Mouse (Mus musculus): ENCODE results near the gene Khk. TPM values are rescaled to one million over a fixed set of nuclear protein-coding genes. Genes with fewer than 3 reads are reported as not detected.

Khk gene
- polyA plus RNA-seq, 1 experiment: 40.4 TPM

DNA sequence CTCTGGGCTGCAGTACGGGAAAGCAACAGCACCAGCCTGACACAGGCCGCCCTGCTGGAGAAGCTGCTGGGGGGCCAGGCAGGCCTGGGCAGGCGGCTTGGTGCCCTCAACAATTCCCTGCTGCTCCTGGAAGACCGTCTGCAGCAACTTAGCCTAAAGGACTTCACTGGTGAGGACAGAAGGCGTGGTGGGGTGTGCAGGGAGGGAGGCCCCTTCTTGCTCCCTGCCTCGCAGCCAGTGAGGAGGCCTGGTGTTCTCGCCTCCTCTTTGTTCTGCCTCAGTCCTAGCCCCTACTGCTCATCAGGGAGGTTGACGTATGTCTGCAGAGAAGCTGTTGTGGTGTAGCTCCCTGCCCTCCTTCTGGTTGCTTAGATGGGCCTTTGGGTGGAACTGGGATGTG, 2.5 kb upstream of the Khk start:
- Histone ChIP-seq H3K9me3 (no peaks in the 10 kb centered on the region), H3K36me3 (replicated peaks; ENCODE audit: low read length) (peaks cover 68% of the 10 kb centered on the region), H3K27me3 (replicated peaks) (no peaks in the 10 kb centered on the region), H3K4me1 (peaks cover 89% of the 10 kb centered on the region), H3K4me3 (replicated peaks) (peak overlapping the region; percentile 66)
- no peak for TF ChIP-seq FLI1 (IDR thresholded peaks at IDR 0.05; ENCODE audit: low read length)
- no peak for TF ChIP-seq GATA1 (IDR thresholded peaks at IDR 0.05; ENCODE audit: borderline replicate concordance, low read length)

DNA sequence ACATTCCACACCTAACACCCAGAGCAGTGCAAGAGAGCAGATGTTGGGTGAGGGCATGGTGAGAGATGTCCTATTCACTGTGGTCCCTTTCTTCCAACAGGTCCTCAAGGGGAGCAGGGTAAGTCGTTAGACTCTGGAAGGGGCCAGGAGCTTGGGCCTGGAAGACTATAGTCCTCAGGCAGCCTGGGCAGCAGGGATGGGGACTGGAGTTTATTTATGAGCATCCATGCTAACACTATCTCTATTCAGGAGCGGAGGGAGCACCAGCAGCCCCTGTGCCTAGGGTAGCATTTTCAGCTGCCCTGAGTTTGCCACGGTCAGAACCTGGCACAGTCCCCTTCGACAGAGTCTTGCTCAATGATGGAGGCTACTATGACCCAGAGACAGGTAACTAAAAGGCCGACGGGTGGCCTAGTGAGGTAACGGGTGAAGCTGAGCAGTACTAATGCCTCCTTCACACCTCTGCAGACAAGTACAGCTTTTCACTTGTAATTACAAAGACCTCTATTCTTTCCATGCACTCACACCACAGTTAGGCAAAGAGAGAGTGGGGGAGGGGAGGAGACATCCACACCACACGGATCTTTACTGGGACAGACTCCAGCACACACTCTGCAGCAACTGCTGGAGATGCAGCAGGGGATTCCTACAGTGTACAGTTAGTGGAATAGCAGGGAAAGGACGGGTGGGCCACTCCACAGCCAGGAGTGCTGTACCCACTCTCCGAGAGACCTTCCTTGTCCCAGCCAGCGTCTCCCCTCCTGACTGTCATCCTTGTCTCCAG, 1.2 kb upstream of the Khk start:
- H3K4me1 ChIP-seq: peaks cover 96% of the 10 kb centered on the region
- peaks cover 75% of the 10 kb centered on the region for H3K36me3 ChIP-seq (replicated peaks; ENCODE audit: low read length)
- peak overlapping the region; percentile 2 for H3K4me3 ChIP-seq (replicated peaks)
- H3K9me3 ChIP-seq: no peaks in the 10 kb centered on the region
- H3K27me3 ChIP-seq (replicated peaks): no peaks in the 10 kb centered on the region
- no peak for TF ChIP-seq GATA1 (IDR thresholded peaks at IDR 0.05; ENCODE audit: borderline replicate concordance, low read length)

DNA sequence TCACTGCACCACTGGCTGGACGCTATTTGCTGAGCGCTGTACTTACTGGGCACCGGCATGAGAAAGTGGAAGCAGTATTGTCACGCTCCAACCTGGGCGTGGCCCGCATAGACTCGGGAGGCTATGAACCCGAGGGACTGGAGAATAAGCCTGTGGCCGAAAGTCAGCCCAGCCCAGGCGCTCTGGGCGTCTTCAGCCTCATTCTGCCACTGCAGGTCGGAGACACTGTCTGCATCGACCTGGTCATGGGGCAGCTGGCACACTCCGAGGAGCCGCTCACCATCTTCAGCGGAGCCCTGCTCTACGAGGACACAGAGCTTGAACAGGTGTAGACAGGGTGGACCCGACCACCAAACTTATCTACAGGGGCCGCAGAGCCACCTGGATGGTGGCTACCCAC, 610 bp upstream of the Khk start:
- Histone ChIP-seq H3K9me3 (no peaks in the 10 kb centered on the region), H3K4me1 (peaks cover 94% of the 10 kb centered on the region), H3K4me3 (replicated peaks) (peak overlapping the region; percentile 78), H3K36me3 (replicated peaks; ENCODE audit: low read length) (peaks cover 75% of the 10 kb centered on the region), H3K27me3 (replicated peaks) (no peaks in the 10 kb centered on the region)
- TF ChIP-seq GATA1 (IDR thresholded peaks at IDR 0.05; ENCODE audit: borderline replicate concordance, low read length) (no peak), FLI1 (IDR thresholded peaks at IDR 0.05; ENCODE audit: low read length) (no peak)

DNA sequence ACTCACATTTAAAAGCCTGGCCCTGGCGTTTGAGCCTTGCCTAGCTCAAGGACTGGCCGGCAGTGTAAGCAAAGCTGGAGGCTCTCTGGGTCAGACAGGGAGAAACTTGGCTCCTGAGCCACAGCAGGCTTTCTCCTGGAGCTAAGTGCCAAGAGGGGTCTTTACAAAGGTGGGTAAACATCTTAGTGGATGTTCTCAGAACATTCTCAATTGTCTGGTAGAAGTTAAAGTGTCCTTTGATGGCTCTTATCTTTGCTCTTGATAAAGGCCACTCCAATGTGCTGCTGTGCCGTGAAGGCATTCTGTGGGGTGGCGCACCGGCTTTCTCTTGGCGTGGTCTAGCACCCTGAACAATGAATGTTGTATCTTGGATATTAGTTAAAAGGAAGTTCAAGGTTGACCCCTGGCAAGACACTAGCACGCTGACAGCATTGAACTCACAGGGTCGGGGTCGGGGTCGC, 1.4 kb downstream of the Khk start:
- no peak for TF ChIP-seq FLI1 (IDR thresholded peaks at IDR 0.05; ENCODE audit: low read length)
- TF ChIP-seq GATA1 (IDR thresholded peaks at IDR 0.05; ENCODE audit: borderline replicate concordance, low read length): no peak
- Histone ChIP-seq H3K4me3 (replicated peaks) (peak overlapping the region; percentile 97), H3K4me1 (peaks cover 91% of the 10 kb centered on the region), H3K36me3 (replicated peaks; ENCODE audit: low read length) (peaks cover 80% of the 10 kb centered on the region), H3K9me3 (no peaks in the 10 kb centered on the region), H3K27me3 (replicated peaks) (no peaks in the 10 kb centered on the region)

DNA sequence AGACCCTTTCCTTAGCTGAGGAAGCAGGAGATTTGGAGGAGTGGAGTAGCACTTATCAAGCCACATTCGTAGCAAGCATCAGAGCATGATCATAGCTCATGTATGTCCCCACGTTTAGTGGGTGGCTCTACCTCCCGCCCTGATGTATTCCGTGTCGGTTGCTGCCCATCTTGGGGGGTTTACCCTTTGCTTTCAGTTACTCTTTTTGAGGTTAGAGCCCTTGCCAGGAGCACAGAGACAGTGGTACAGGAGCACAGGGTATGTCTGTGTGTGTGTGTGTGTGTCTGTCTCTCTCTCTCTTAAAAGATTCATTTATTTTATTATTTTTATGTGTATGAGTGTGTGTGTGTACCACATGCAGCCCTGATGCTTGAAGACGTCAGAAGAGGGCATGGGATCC, 1.9 kb downstream of the Khk start:
- Histone ChIP-seq H3K36me3 (replicated peaks; ENCODE audit: low read length) (peaks cover 77% of the 10 kb centered on the region), H3K27me3 (replicated peaks) (no peaks in the 10 kb centered on the region), H3K9me3 (no peaks in the 10 kb centered on the region), H3K4me3 (replicated peaks) (peak overlapping the region; percentile 97), H3K4me1 (peaks cover 91% of the 10 kb centered on the region)
- TF ChIP-seq GATA1 (IDR thresholded peaks at IDR 0.05; ENCODE audit: borderline replicate concordance, low read length): no peak
- no peak for TF ChIP-seq FLI1 (IDR thresholded peaks at IDR 0.05; ENCODE audit: low read length)

DNA sequence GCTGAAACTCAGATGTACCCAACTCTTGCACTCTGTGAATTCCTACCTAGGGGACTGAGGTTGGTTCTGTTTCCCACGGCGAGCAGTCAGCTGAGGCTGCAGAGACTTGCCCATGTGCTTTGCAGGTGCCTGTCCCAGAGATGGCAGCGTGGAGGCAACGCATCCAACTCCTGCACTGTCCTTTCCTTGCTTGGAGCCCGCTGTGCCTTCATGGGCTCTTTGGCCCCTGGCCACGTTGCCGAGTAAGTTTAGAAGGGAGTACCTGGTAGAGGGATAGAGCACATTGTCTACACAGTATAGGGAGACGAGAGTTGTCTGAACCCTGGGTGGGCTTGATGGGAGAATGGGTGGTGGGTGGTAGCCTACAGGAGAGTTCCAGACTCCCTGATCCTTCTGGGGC, 3.4 kb downstream of the Khk start:
- peaks cover 80% of the 10 kb centered on the region for H3K4me1 ChIP-seq
- no peak overlapping the region for H3K4me3 ChIP-seq (replicated peaks)
- TF ChIP-seq GATA1 (IDR thresholded peaks at IDR 0.05; ENCODE audit: borderline replicate concordance, low read length): no peak
- no peak for TF ChIP-seq FLI1 (IDR thresholded peaks at IDR 0.05; ENCODE audit: low read length)
- H3K27me3 ChIP-seq (replicated peaks): no peaks in the 10 kb centered on the region
- no peaks in the 10 kb centered on the region for H3K9me3 ChIP-seq
- H3K36me3 ChIP-seq (replicated peaks; ENCODE audit: low read length): peaks cover 72% of the 10 kb centered on the region

DNA sequence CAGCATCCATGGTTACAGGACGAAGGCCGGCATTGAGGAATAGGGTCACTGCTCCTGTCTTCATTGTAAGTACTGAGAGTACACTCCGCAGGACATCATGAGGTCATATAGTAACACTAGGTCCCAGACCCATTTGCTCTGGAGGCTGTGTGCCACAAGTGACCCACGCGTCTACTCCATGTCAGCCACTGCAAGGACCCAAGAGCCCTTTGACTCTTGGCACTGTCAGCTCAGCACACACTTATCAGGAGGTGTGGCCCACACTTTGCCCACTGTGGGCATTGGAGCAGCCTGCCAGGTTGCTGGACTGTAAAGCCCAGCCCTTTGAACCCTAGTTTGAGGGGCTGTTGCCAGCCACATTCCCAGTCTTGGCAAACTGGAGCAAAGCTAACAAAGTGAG, 4.0 kb downstream of the Khk start:
- TF ChIP-seq FLI1 (IDR thresholded peaks at IDR 0.05; ENCODE audit: low read length) (no peak), GATA1 (IDR thresholded peaks at IDR 0.05; ENCODE audit: borderline replicate concordance, low read length) (no peak)
- Histone ChIP-seq H3K4me3 (replicated peaks) (no peak overlapping the region), H3K27me3 (replicated peaks) (no peaks in the 10 kb centered on the region), H3K4me1 (peaks cover 75% of the 10 kb centered on the region), H3K36me3 (replicated peaks; ENCODE audit: low read length) (peaks cover 71% of the 10 kb centered on the region), H3K9me3 (no peaks in the 10 kb centered on the region)

DNA sequence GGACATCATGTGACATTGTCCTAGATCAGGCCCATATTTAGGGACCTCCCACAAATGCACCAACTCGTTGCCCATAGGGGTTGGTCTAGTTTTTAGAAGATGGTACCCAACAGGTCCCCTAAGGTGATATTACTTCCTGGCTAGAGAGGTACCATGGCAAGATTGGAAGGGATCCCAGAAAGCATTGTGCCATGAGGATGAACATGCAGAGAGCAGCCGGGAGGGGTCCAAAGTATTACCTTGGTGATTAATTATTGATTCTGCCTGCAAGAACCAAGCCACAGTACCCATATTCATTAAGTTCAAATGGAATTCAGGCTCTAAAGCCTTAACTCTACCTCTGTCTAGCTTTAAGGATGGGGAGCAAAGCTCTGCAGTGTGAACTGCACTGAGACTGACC, 4.8 kb downstream of the Khk start:
- Histone ChIP-seq H3K4me1 (peaks cover 74% of the 10 kb centered on the region), H3K36me3 (replicated peaks; ENCODE audit: low read length) (peaks cover 71% of the 10 kb centered on the region), H3K27me3 (replicated peaks) (no peaks in the 10 kb centered on the region), H3K9me3 (no peaks in the 10 kb centered on the region), H3K4me3 (replicated peaks) (no peak overlapping the region)
- TF ChIP-seq FLI1 (IDR thresholded peaks at IDR 0.05; ENCODE audit: low read length) (no peak), GATA1 (IDR thresholded peaks at IDR 0.05; ENCODE audit: borderline replicate concordance, low read length) (no peak)

DNA sequence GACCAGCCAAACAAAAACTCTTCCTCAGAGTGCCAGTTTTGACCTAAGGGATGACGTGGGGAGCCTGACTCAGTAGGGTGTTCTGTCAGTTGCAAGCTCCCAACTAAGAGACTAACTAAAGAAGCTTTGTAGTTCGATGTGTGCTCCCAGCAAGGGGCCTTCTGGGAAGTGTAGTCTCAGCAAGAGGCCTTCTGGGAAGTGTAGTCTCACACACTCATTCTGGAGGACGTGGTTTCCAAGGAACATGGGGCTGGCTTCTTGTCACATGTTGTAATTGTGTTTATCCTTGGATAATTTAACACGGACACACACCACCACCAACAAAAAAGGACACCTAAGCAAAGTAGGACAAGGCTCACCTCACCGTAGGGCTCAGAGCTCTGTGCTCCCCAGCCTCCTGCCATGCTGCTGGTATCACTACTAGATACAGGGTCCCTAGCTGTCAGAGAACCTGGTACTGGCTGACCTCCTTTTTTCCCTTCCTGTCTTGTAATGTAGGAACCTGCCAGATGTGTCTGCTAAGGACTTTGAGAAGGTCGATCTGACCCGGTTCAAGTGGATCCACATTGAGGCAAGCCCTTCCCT, 6.8 kb downstream of the Khk start:
- TF ChIP-seq GATA1 (IDR thresholded peaks at IDR 0.05; ENCODE audit: borderline replicate concordance, low read length): no peak
- TF ChIP-seq FLI1 (IDR thresholded peaks at IDR 0.05; ENCODE audit: low read length): no peak
- Histone ChIP-seq H3K4me1 (peaks cover 56% of the 10 kb centered on the region), H3K36me3 (replicated peaks; ENCODE audit: low read length) (peaks cover 72% of the 10 kb centered on the region), H3K27me3 (replicated peaks) (no peaks in the 10 kb centered on the region), H3K4me3 (replicated peaks) (no peak overlapping the region), H3K9me3 (no peaks in the 10 kb centered on the region)

DNA sequence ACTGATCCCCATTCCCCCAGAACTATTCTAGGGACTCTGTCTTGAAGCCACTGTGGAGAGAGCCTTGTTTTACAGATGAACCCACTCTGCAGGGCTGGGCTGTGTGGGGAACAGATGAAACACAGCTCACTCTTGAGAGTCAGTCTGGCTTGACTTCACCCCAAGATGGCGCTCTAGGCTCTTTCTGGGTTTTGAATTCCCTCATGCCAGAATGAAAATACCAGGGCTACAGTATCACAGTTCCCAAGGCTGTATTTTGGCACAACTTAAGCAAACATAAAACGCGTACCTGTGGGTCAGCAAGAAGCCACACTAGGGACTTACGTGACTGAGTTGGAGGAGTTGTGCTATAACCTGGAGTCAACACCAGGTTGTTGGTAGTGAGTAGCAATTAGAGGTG, 8.9 kb downstream of the Khk start:
- Histone ChIP-seq H3K4me3 (replicated peaks) (no peak overlapping the region), H3K27me3 (replicated peaks) (peaks cover 5% of the 10 kb centered on the region), H3K4me1 (peaks cover 36% of the 10 kb centered on the region), H3K36me3 (replicated peaks; ENCODE audit: low read length) (peaks cover 55% of the 10 kb centered on the region), H3K9me3 (no peaks in the 10 kb centered on the region)
- TF ChIP-seq FLI1 (IDR thresholded peaks at IDR 0.05; ENCODE audit: low read length) (no peak), GATA1 (IDR thresholded peaks at IDR 0.05; ENCODE audit: borderline replicate concordance, low read length) (no peak)

All from megakaryocyte, embryonic 14.5 days (primary cell).